Mouse (Mus musculus) stomach, embryonic 15.5 days (tissue): Measurements from ENCODE around the gene Il17re. TPM values are rescaled to one million over a fixed set of nuclear protein-coding genes. Genes with fewer than 3 reads are reported as not detected.

ENCODE experiments used
- ATAC-seq: fragments of 200-750 bp; cut with Nextera tagmentation; 2 replicates; pipeline ENCODE4 v1.8.0; 2017; ENCODE audit warnings: low read depth, moderate number of reproducible peaks, moderate TSS enrichment; ENCODE audit not compliant: insufficient read depth, low FRiP score
- H3K27ac ChIP-seq: fragments of 300-500 bp; sonication (generic); 2 replicates; pipeline ENCODE4 v1.5.1; 2015; ENCODE audit warnings: mild to moderate bottlenecking, inconsistent platforms
- H3K27me3 ChIP-seq: fragments of 300-500 bp; sonication (generic); replicated peaks from 2 replicates; pipeline ENCODE4 v1.6.1; 2015; ENCODE audit warnings: inconsistent platforms
- H3K36me3 ChIP-seq: fragments of 300-500 bp; sonication (generic); 2 replicates; pipeline ENCODE4 v1.6.1; 2015; ENCODE audit warnings: inconsistent platforms
- H3K4me1 ChIP-seq: fragments of 300-500 bp; sonication (generic); 2 replicates; pipeline ENCODE4 v1.6.1; 2015; ENCODE audit warnings: inconsistent platforms
- H3K4me2 ChIP-seq: fragments of 300-500 bp; sonication (generic); 2 replicates; pipeline ENCODE4 v1.6.1; 2015; ENCODE audit warnings: mild to moderate bottlenecking, inconsistent platforms
- H3K4me3 ChIP-seq: fragments of 300-500 bp; sonication (generic); replicated peaks from 2 replicates; pipeline ENCODE4 v1.5.1; 2015; ENCODE audit warnings: inconsistent platforms
- H3K9ac ChIP-seq: fragments of 300-500 bp; sonication (generic); 2 replicates; pipeline ENCODE4 v1.6.1; 2015; ENCODE audit warnings: inconsistent platforms
- H3K9me3 ChIP-seq: fragments of 300-500 bp; sonication (generic); 2 replicates; pipeline ENCODE4 v1.6.1; 2016; ENCODE audit warnings: inconsistent platforms
- WGBS: fragments of 180-500 bp; shearing (Covaris S2); methylation state at CpG from one replicate; pipeline ENCODE4 v1.1.7; 2015; 5-methylcytosine and 5-hydroxymethylcytosine counted together
- polyA plus RNA-seq: library from polyadenylated mRNA; unstranded; fragments of >200 nt; fragmentation: Nextera tagmentation; extraction: Ambion mirVana; gene quantifications from 2 replicates; pipeline ENCODE4 v1.2.1, GENCODE M21; 2015

Gene Il17re
- polyA plus RNA-seq, 1 experiment from 2014 or later = 18.2 TPM

DNA sequence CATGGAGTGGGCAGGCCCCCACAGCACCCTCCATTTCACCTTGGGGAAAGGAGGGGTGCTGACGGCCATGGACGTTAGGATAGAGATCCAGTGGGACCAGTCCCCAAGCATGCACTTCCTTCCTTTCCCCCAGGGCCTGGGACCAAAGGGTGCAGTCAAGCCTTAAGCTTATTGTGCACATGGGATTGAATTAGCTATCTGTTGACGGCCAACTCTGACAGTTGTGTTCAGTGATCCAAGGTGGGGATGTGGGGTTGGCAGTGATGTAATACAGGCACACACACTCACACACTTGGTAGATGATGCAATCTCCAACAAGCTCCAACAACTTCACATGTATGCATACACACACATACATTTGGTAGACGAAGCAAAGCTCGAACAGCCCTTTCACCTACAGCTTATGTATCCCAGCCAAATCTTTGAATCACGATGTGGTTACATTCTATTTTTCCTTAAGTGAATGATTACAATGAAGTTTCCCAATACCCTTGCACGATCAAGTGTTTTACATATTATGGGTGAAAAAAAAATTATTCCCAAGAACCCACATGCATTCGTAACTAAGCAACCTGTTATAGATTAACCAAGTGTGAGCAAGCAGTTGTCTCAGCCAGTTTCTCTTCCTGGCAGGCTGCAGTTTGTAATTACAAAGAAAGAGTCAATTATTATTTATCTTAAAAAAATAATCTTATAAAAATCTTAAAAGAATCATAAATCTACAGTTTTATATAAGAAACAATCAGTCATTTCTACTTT is 13.9 kb upstream of the Il17re start:
- Histone ChIP-seq H3K4me2 (no peak overlapping the region), H3K27me3 (no peaks in the 10 kb centered on the region), H3K9me3 (no peaks in the 10 kb centered on the region), H3K27ac (peak overlapping the region; percentile 54; the same call in 1 of the 2 replicates), H3K4me1 (no peaks in the 10 kb centered on the region), H3K4me3 (no peak overlapping the region), H3K9ac (no peak overlapping the region), H3K36me3 (peaks cover 28% of the 10 kb centered on the region)
- WGBS = 66% methylated on average over 8 of the region's 8 CpGs
- no peak for ATAC-seq

DNA sequence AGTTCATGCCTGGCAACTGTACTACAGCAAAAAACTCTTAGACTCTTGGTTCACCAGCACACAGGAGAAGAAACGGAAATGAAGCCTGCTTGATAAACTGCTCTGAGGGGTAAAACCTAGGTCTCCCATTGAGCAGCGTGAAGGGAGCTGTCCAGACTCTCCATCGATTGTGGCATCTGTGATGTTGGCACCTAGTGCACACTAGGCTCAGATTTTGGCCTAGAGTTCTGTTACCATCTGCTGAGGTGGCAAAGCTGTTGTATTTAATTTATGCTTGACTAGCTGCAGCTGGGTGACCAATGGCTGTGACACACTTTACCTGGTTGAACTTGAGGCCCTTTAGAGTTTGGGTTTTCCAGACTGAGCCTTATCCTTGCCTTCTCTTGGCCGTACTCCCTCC is 10.6 kb upstream of the Il17re start:
- 94% methylated on average over 4 of the region's 4 CpGs for WGBS
- ATAC-seq = no peak
- H3K27ac ChIP-seq = no peak overlapping the region
- H3K4me1 ChIP-seq = peaks cover 3% of the 10 kb centered on the region; the same call in 1 of the 2 replicates
- H3K27me3 ChIP-seq = no peaks in the 10 kb centered on the region
- H3K36me3 ChIP-seq = peaks cover 28% of the 10 kb centered on the region
- H3K4me3 ChIP-seq = no peak overlapping the region
- H3K9ac ChIP-seq = no peak overlapping the region
- H3K9me3 ChIP-seq = no peaks in the 10 kb centered on the region
- no peak overlapping the region for H3K4me2 ChIP-seq

DNA sequence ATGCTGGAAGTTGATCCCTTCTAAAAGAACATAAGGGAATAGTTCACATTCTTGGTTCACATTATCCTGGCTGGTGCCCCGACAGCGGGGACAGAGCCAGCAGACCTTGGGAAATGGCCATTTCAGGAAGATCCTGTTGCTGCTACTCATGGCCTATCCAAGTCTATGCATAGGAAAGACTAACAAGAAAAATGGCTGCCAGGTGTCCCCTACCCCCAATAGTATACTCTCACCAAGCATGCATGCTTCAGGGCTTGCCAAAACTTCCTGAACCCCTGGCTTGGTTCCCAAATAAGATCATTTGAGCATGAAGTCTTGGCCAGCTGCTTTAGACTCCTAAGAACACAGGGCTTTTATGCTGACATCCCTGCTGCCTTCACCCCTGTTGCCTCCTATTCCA is 6.4 kb upstream of the Il17re start:
- Histone ChIP-seq H3K27ac (no peak overlapping the region), H3K36me3 (peaks cover 21% of the 10 kb centered on the region), H3K9me3 (no peaks in the 10 kb centered on the region), H3K9ac (no peak overlapping the region), H3K4me2 (no peak overlapping the region), H3K4me1 (peaks cover 3% of the 10 kb centered on the region; the same call in 1 of the 2 replicates), H3K27me3 (no peaks in the 10 kb centered on the region), H3K4me3 (no peak overlapping the region)
- no peak for ATAC-seq
- 70% methylated on average over 2 of the region's 2 CpGs for WGBS

DNA sequence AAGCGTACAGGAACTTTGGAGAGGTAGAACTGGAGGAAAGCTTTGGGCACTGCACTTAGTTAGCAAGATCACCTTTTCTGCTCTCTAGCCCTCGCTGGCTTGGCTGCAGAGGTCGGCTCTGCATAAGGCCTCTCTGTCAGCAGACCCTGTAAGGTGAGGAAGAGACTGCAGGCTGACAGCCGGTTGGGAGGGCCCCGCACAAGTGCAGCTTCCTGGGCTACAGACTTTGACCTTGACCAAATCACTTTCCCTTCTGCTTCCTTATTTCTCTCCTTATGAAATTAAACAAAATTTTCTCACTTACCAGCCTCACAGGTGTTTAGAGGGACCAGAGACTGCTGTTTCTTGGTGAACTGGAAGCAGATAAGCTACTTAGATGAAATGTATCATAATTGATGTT is 3.3 kb upstream of the Il17re start:
- Histone ChIP-seq H3K36me3 (no peaks in the 10 kb centered on the region), H3K27me3 (no peaks in the 10 kb centered on the region), H3K27ac (no peak overlapping the region), H3K4me1 (peaks cover 9% of the 10 kb centered on the region; the same call in 1 of the 2 replicates), H3K9me3 (no peaks in the 10 kb centered on the region), H3K4me3 (no peak overlapping the region), H3K4me2 (no peak overlapping the region), H3K9ac (no peak overlapping the region)
- no peak for ATAC-seq
- 58% methylated on average over 5 of the region's 5 CpGs for WGBS

DNA sequence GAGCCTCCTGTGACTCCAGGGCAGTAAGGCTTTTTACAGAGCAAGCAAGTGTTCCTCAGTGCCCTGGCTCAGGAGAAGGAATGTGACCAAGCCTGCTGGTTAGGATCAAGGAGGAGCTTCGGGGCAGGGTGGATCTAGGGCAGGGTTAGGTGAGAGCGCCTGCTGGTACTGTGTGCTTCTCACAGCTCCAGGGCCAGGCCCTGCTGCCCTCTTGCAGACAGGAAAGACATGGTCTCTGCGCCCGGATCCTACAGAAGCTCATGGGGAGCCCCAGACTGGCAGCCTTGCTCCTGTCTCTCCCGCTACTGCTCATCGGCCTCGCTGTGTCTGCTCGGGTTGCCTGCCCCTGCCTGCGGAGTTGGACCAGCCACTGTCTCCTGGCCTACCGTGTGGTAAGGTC is 351 bp downstream of the Il17re start:
- ATAC-seq = peak; percentile 91
- no peaks in the 10 kb centered on the region for H3K36me3 ChIP-seq
- 0 out of 2 replicates have a peak, but pooled peaks cover 6% of the 10 kb centered on the region for H3K4me1 ChIP-seq
- peak overlapping the region; percentile 28 for H3K4me3 ChIP-seq
- no peaks in the 10 kb centered on the region for H3K9me3 ChIP-seq
- H3K9ac ChIP-seq = no peak overlapping the region
- WGBS = 55% methylated on average over 10 of the region's 10 CpGs
- peak overlapping the region; percentile 61 for H3K27ac ChIP-seq
- H3K4me2 ChIP-seq = peak overlapping the region; percentile 46
- no peaks in the 10 kb centered on the region for H3K27me3 ChIP-seq

DNA sequence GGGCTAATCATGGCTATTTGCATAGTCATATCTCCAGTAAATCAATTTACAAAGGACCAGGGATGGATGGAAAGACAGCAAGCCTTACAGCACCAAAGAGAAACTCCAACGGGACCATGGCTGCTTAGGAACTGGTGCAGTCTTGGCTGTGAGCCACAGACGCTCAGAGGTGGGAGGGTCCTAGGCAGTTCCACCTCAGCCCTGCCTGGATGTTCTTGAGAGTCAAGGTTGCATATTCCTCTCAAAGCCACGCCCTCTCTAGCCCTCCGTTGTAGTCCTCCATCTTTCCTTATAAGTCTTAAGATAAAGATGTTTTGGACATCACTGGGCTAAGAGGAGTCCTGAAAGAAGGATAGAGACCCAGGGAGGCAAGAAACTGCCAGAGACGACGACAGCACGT is 5.8 kb downstream of the Il17re start:
- no peak overlapping the region for H3K9ac ChIP-seq
- no peak overlapping the region for H3K4me3 ChIP-seq
- no peaks in the 10 kb centered on the region for H3K27me3 ChIP-seq
- no peak for ATAC-seq
- H3K9me3 ChIP-seq = no peaks in the 10 kb centered on the region
- H3K27ac ChIP-seq = no peak overlapping the region
- peaks cover 2% of the 10 kb centered on the region; the same call in 1 of the 2 replicates for H3K4me1 ChIP-seq
- 58% methylated on average over 7 of the region's 7 CpGs for WGBS
- H3K4me2 ChIP-seq = no peak overlapping the region
- no peaks in the 10 kb centered on the region for H3K36me3 ChIP-seq

DNA sequence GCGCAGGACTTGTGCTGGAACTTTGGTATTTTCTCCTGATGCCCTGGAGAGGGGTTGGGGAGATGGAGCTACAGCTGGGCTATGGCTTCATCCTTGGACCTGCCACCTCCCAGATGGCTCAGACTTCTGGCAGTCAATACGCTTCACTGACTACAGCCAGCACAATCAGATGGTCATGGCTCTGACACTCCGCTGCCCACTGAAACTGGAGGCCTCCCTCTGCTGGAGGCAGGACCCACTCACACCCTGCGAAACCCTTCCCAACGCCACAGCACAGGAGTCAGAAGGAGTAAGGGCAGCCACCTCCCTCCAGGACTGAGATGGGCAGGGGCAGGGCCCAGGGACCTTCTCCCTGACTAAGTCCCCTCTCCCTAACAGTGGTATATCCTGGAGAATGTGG is 7.3 kb downstream of the Il17re start:
- ATAC-seq = no peak
- Histone ChIP-seq H3K27ac (no peak overlapping the region), H3K9ac (no peak overlapping the region), H3K4me1 (peaks cover 9% of the 10 kb centered on the region), H3K4me2 (no peak overlapping the region), H3K4me3 (no peak overlapping the region), H3K27me3 (peaks cover 5% of the 10 kb centered on the region; the same call in 1 of the 2 replicates), H3K9me3 (no peaks in the 10 kb centered on the region), H3K36me3 (no peaks in the 10 kb centered on the region)
- 56% methylated on average over 5 of the region's 5 CpGs for WGBS

DNA sequence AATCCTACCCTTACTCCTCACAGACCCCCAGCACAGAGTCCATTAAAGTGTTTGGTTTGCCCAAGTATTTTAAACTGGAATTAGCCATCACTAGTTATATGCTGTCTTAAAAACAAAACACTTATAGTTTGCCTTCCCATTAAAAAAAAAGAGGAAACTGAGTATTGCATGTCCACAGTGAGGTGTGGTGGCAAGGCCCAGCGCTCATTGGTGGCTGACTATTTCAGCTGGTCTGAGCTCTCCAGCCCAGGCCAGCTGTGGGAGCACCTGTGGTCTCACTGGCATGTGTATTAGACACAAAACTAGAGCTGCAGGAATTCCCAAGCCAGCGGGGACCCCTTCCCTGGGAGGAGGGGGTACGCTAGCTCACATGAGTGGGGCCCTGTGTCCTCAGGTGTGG is 10.2 kb downstream of the Il17re start:
- peak overlapping the region; percentile 76; the same call in 1 of the 2 replicates for H3K4me2 ChIP-seq
- no peaks in the 10 kb centered on the region for H3K36me3 ChIP-seq
- no peak overlapping the region for H3K9ac ChIP-seq
- H3K4me3 ChIP-seq = no peak overlapping the region
- H3K27me3 ChIP-seq = peaks cover 5% of the 10 kb centered on the region; the same call in 1 of the 2 replicates
- no peak overlapping the region for H3K27ac ChIP-seq
- WGBS = 71% methylated on average over 3 of the region's 3 CpGs
- peaks cover 23% of the 10 kb centered on the region for H3K4me1 ChIP-seq
- no peaks in the 10 kb centered on the region for H3K9me3 ChIP-seq
- ATAC-seq = no peak

DNA sequence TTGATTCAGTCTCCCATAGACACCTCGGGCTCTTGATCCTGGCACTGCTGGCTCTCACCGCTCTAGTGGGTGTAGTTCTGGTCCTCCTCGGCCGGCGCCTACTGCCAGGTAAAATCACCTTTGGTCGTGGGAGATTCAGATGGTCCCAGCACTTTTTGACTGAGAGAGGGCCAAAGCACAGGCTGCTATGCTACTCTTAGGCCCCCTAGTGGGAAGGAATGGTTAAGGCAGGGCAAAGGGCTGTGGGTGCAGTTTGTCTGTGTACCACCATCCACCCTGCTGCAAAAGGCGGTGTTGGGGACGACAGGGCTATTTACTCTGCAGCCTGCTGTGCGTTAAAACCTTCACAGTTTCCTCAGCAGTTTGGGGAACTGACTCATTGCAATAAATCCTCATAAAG is 10.7 kb downstream of the Il17re start:
- Histone ChIP-seq H3K36me3 (no peaks in the 10 kb centered on the region), H3K27ac (no peak overlapping the region)
- 6% methylated on average over 9 of the region's 9 CpGs for WGBS

DNA sequence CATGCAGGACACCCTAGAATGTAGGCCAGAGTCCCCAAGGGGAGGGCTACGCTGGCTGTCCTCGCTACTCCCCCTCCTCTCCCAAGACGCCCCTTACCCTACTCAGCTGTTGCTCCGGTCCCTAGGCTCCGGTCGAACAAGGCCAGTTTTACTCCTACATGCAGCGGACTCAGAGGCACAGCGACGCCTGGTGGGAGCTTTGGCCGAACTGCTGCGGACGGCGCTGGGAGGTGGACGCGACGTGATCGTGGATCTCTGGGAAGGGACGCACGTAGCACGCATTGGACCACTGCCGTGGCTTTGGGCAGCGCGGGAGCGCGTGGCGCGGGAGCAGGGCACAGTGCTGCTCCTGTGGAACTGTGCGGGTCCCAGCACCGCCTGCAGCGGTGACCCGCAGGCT is 11.1 kb downstream of the Il17re start:
- WGBS = 2% methylated on average over 31 of the region's 31 CpGs
- H3K27ac ChIP-seq = no peak overlapping the region

More for the DNA sequence above, 10.7 kb downstream of the Il17re start:
- Histone ChIP-seq H3K4me3 (peak overlapping the region; percentile 36), H3K4me2 (peak overlapping the region; percentile 76), H3K4me1 (peaks cover 23% of the 10 kb centered on the region), H3K27me3 (peaks cover 5% of the 10 kb centered on the region; the same call in 1 of the 2 replicates), H3K9ac (0 out of 2 replicates have a peak overlapping the region, but pooled peaks have one; percentile 1), H3K9me3 (no peaks in the 10 kb centered on the region)
- ATAC-seq = peak; percentile 27; the same call in 1 of the 2 replicates

DNA sequence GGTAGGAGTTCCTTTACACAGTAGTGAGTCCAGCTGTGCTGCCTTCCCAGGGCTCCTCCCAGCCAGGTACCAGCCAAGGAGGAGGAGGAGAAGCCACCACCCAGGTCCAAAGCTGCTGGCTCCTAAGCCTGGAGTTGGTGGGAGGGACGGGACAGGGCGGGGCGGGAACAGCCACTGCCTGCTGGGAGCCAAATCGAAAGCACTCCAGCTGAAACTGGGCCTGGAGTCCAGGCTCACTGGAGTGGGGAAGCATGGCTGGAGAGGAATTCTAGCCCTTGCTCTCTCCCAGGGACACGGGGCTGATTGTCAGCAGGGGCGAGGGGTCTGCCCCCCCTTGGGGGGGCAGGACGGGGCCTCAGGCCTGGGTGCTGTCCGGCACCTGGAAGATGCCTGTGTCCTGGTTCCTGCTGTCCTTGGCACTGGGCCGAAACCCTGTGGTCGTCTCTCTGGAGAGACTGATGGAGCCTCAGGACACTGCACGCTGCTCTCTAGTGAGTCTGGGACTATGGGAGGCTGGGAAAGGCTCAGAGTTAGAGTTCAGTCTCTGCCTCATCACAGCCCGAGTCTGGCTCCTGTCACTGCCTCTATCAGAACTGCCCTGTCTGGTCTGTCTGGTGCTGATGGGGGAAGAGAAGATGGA is 13.1 kb downstream of the Il17re start, which contains the start of gene Il17rc:
TSS of gene Il17rc (plus strand) at position 131 of the 640 bp plus-strand sequence.
- H3K27ac ChIP-seq = peak within 1 kb of the TSS; percentile 66
- WGBS = 22% methylated on average over 12 of the region's 12 CpGs
- peak; percentile 70 for ATAC-seq
- H3K4me1 ChIP-seq = peaks cover 23% of the 10 kb centered on the region
- peak within 1 kb of the TSS; percentile 45; the same call in 1 of the 2 replicates for H3K9ac ChIP-seq
- H3K9me3 ChIP-seq = no peaks in the 10 kb centered on the region
- H3K4me2 ChIP-seq = peak within 1 kb of the TSS; percentile 64
- H3K4me3 ChIP-seq = peak within 1 kb of the TSS; percentile 32
- peaks cover 5% of the 10 kb centered on the region; the same call in 1 of the 2 replicates for H3K27me3 ChIP-seq
- H3K36me3 ChIP-seq = no peaks in the 10 kb centered on the region

More for the DNA sequence above, 11.1 kb downstream of the Il17re start:
- ATAC-seq = peak; percentile 64; the same call in 1 of the 2 replicates
- Histone ChIP-seq H3K4me1 (peaks cover 23% of the 10 kb centered on the region), H3K9ac (peak overlapping the region; percentile 1; the same call in 1 of the 2 replicates), H3K9me3 (no peaks in the 10 kb centered on the region), H3K36me3 (no peaks in the 10 kb centered on the region), H3K27me3 (peaks cover 5% of the 10 kb centered on the region; the same call in 1 of the 2 replicates), H3K4me2 (peak overlapping the region; percentile 76), H3K4me3 (peak overlapping the region; percentile 36)

DNA sequence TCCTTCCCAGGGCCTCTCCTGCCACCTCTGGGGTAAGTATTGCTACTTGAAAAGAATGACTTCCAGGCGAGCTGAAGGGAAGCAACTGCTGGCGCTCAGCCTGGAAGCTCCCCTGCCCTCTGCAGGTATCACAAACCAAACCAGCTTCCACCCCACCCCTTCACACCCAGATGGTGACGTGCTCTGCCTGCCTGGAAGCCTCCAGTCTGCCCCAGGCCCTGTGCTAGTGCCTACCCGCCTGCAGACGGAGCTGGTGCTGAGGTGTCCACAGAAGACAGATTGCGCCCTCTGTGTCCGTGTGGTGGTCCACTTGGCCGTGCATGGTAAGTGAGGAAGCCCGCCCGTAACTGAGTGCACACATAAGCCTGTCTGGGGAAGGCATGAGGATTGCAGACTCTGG is 13.8 kb downstream of the Il17re start:
- peak; percentile 10; the same call in 1 of the 2 replicates for ATAC-seq
- WGBS = 61% methylated on average over 10 of the region's 10 CpGs
- Histone ChIP-seq H3K27me3 (peaks cover 5% of the 10 kb centered on the region; the same call in 1 of the 2 replicates), H3K27ac (peak overlapping the region; percentile 66; the same call in 1 of the 2 replicates), H3K9me3 (no peaks in the 10 kb centered on the region), H3K4me1 (peaks cover 23% of the 10 kb centered on the region), H3K9ac (no peak overlapping the region), H3K4me2 (peak overlapping the region; percentile 64), H3K4me3 (peak overlapping the region; percentile 32; the same call in 1 of the 2 replicates), H3K36me3 (no peaks in the 10 kb centered on the region)
